Mouse (Mus musculus): ENCODE data around the gene Itpk1. TPM values are rescaled to one million over a fixed set of nuclear protein-coding genes. Genes with fewer than 3 reads are reported as not detected.
A peak's percentile ranks its signal among the peaks of the same experiment; 100 is the strongest.

The Itpk1 gene
- total and polyA plus RNA-seq, 2 experiments from 2014 or later = 47.5 to 47.6 TPM

DNA sequence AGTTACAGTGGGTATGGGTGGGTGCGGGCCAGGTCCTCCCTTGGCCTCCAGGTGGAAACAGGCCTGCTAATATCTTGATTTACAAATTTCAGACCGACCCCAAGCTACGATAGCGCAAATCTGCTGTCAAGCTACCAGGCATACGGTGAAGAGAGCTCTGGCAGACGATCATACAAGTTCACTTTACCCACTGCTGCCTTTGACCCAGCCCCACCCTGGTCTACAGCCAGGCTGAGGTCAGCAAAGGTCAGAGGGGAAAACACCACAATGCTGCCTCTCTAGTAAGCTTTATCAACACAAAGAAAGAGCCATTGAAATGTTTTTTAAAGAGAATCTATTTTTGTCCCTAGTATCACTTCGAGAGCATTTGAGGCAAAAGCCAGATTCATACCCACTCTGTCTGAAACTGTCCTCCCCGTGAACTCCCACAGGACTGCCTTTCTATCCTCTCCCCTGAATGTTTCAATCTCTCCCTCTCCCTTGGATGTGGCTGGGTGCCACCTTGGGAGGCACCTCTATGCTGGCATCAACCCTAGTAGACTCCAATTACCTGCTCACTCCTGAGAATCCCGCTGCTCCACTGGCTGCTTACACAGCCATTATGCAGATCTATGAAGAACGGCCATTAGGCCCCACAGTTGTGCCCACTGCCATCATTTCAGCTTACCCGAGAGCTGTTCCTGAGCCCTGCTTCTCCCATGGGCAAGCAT is 96.8 kb downstream of the Itpk1 start:
- H3K4me2 ChIP-seq (ENCODE audit: low read depth) = no peak overlapping the region
- H3K4me1 ChIP-seq (ENCODE audit: insufficient read depth) = 0 out of 2 replicates have a peak, but pooled peaks cover 6% of the 10 kb centered on the region
- H3K36me3 ChIP-seq (ENCODE audit: insufficient read depth) = peaks cover 12% of the 10 kb centered on the region; the same call in 1 of the 2 replicates
- TF ChIP-seq CTCF (IDR thresholded peaks at IDR 0.05; ENCODE audit: low read depth) = no peak
- 71% methylated on average over 11 of the region's 11 CpGs for whole genome bisulfite sequencing
- H3K9ac ChIP-seq = 0 out of 2 replicates have a peak overlapping the region, but pooled peaks have one; percentile 0
- no peaks in the 10 kb centered on the region for H3K9me3 ChIP-seq (ENCODE audit: low read length)
- ATAC-seq (no peak), DNase-seq (no peak)
- H3K27me3 ChIP-seq (ENCODE audit: insufficient read depth, low read length) = no peaks in the 10 kb centered on the region
- no peak overlapping the region for H3K4me3 ChIP-seq (ENCODE audit: low read depth, low read length)
- H3K27ac ChIP-seq (ENCODE audit: low read depth, low read length) = no peak overlapping the region

DNA sequence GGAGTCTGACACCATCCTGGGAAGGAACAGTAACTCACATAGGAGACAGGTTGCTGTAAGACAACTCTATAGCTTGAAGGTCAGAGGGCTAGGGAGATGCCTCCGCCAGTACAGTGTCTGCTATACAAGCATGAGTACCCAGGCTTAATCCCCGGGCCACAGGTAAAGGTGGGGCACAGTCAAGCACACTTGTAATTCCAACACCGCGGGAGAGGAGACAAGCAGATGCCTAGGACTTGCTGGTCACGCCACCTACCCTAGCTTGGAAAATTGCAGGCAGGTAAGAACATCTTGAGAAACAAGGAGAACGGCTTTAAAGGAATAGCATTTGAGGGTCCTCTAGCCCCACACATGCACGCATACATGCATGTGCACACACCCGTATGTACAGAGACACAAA is 97.7 kb downstream of the Itpk1 start:
- no peak for TF ChIP-seq CTCF (IDR thresholded peaks at IDR 0.05; ENCODE audit: low read depth)
- Histone ChIP-seq H3K4me2 (ENCODE audit: low read depth) (no peak overlapping the region), H3K36me3 (ENCODE audit: insufficient read depth) (peaks cover 12% of the 10 kb centered on the region; the same call in 1 of the 2 replicates), H3K27ac (ENCODE audit: low read depth, low read length) (no peak overlapping the region), H3K9ac (no peak overlapping the region), H3K27me3 (ENCODE audit: insufficient read depth, low read length) (no peaks in the 10 kb centered on the region), H3K4me3 (ENCODE audit: low read depth, low read length) (no peak overlapping the region), H3K9me3 (ENCODE audit: low read length) (no peaks in the 10 kb centered on the region), H3K4me1 (ENCODE audit: insufficient read depth) (peaks cover 10% of the 10 kb centered on the region)
- ATAC-seq (no peak), DNase-seq (no peak)
- 94% methylated on average over 8 of the region's 8 CpGs for WGBS

DNA sequence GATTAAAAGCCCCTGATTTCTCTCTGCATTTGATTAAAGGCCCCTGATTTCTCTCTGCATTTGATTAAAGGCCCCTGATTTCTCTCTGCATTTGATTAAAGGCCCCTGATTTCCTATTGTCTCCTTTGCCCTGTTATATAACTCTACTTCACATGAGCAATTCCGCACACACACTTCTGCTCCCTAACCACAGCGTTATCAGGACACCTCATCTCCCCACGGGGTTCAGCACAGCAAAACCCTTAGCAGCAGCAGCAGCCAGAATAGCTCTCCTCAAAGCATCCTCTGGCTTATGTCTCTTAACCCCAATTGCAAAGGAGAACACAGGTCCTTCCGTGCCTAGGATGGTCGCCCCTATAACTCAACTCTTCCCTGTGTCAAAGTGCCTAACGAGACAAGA is 99.1 kb downstream of the Itpk1 start:
- Histone ChIP-seq H3K9me3 (ENCODE audit: low read length) (no peaks in the 10 kb centered on the region), H3K4me1 (ENCODE audit: insufficient read depth) (peaks cover 18% of the 10 kb centered on the region), H3K4me3 (ENCODE audit: low read depth, low read length) (no peak overlapping the region), H3K27ac (ENCODE audit: low read depth, low read length) (no peak overlapping the region), H3K27me3 (ENCODE audit: insufficient read depth, low read length) (no peaks in the 10 kb centered on the region), H3K4me2 (ENCODE audit: low read depth) (no peak overlapping the region), H3K36me3 (ENCODE audit: insufficient read depth) (peaks cover 12% of the 10 kb centered on the region; the same call in 1 of the 2 replicates), H3K9ac (no peak overlapping the region)
- WGBS = 94% methylated on average over 6 of the region's 6 CpGs
- TF ChIP-seq CTCF (IDR thresholded peaks at IDR 0.05; ENCODE audit: low read depth) = no peak
- DNase-seq = no peak
- no peak for ATAC-seq

DNA sequence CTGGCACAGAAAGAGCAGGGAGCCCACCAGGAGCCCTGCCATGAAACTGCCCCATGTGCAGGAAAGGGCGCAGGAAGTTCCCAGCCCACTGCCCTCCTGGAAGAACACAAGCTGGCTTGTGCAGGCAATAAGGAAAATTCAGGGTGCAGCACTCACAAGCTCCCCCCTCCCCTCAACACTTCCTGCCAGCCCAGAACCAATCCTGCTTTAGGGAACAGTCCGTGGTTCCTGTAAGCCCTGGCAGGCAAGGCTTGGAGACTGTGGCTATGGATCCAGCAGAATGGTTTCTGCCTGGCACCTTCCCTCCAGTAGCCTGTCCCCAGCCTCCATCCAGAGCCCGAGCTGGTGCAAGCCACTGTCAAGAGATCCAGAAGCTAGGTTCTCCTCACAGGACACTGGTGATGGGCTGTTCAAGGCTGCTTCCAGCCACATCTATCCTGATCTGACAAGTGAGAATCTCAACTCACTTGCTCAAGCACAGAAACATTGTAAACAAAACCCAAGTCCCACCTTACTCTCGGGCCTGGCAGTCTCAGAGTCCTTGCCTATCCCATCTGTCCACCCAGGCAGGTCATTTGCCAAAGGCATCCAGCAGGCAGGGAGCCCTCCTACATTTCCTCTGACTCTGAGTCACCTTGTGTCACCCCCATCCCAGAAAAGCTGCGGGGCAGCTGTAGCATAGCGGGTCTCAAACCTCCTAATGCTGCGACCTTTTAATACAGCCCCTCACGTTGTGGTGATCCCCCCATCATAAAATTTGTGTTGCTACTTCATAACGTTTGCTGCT is 102.3 kb downstream of the Itpk1 start:
- peak overlapping the region; percentile 70 for H3K27ac ChIP-seq (ENCODE audit: low read depth, low read length)

DNA sequence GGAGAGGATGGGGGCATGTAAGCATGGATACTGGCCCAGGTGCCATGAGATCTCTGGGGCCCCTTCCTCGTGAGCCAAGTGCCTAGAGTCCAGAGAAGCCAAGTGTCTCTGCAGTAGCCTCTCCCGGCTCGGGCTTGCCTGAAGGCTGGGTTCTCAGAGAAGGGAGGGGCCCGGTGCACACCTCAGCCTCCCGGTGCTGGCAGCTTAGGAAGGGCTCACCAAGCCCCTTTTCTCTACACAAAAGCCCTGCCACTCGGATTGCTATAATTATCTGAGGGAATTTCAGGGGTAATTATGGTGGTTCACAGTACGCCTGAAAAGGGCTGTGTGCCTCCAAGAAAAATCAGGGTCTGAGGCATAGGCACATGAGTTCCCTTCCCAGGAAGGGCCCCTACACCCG is 102.9 kb downstream of the Itpk1 start:
- H3K36me3 ChIP-seq (ENCODE audit: insufficient read depth) = peaks cover 12% of the 10 kb centered on the region; the same call in 1 of the 2 replicates
- H3K4me3 ChIP-seq (ENCODE audit: low read depth, low read length) = no peak overlapping the region
- peak; percentile 89 for ATAC-seq
- no peaks in the 10 kb centered on the region for H3K27me3 ChIP-seq (ENCODE audit: insufficient read depth, low read length)
- no peak overlapping the region for H3K4me2 ChIP-seq (ENCODE audit: low read depth)
- peak overlapping the region; percentile 70 for H3K27ac ChIP-seq (ENCODE audit: low read depth, low read length)
- H3K9me3 ChIP-seq (ENCODE audit: low read length) = no peaks in the 10 kb centered on the region
- DNase-seq = peak; percentile 18
- WGBS = 14% methylated on average over 8 of the region's 8 CpGs
- peak overlapping the region; percentile 18; the same call in 1 of the 2 replicates for H3K9ac ChIP-seq
- TF ChIP-seq CTCF (IDR thresholded peaks at IDR 0.05; ENCODE audit: low read depth) = no peak
- H3K4me1 ChIP-seq (ENCODE audit: insufficient read depth) = peaks cover 12% of the 10 kb centered on the region

More for the DNA sequence above, 102.3 kb downstream of the Itpk1 start:
- DNase-seq (peak; percentile 51), ATAC-seq (peak; percentile 79)
- Histone ChIP-seq H3K27me3 (ENCODE audit: insufficient read depth, low read length) (no peaks in the 10 kb centered on the region), H3K36me3 (ENCODE audit: insufficient read depth) (peaks cover 12% of the 10 kb centered on the region; the same call in 1 of the 2 replicates), H3K4me1 (ENCODE audit: insufficient read depth) (peaks cover 12% of the 10 kb centered on the region), H3K9me3 (ENCODE audit: low read length) (no peaks in the 10 kb centered on the region), H3K9ac (peak overlapping the region; percentile 18; the same call in 1 of the 2 replicates), H3K4me2 (ENCODE audit: low read depth) (no peak overlapping the region), H3K4me3 (ENCODE audit: low read depth, low read length) (no peak overlapping the region)
- no peak for TF ChIP-seq CTCF (IDR thresholded peaks at IDR 0.05; ENCODE audit: low read depth)
- 68% methylated on average over 9 of the region's 9 CpGs for WGBS

DNA sequence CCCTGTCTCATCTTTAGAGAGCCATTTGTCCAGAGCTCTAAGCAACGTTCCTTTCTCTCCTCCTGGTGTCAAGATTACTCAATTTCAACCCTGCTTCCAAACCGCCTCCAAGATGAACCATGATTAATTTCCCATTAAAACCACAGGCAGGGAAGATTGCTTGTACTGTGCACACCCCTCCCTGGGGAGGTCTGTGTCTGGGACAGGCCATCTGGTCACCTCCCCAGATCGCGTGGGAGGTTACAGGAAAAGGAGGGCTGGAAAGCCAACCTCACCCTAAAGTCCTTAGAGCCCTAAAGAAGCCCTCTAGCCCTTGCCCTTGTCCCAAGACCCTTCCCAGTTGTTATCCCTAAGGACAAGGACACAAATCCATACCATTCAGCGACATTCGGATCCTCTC is 104.4 kb downstream of the Itpk1 start:
- ATAC-seq = no peak
- Histone ChIP-seq H3K9me3 (ENCODE audit: low read length) (no peaks in the 10 kb centered on the region), H3K4me2 (ENCODE audit: low read depth) (no peak overlapping the region), H3K9ac (no peak overlapping the region), H3K27me3 (ENCODE audit: insufficient read depth, low read length) (no peaks in the 10 kb centered on the region), H3K4me1 (ENCODE audit: insufficient read depth) (peaks cover 12% of the 10 kb centered on the region), H3K36me3 (ENCODE audit: insufficient read depth) (peaks cover 12% of the 10 kb centered on the region; the same call in 1 of the 2 replicates), H3K4me3 (ENCODE audit: low read depth, low read length) (no peak overlapping the region), H3K27ac (ENCODE audit: low read depth, low read length) (no peak overlapping the region)
- TF ChIP-seq CTCF (IDR thresholded peaks at IDR 0.05; ENCODE audit: low read depth) = no peak
- WGBS = 84% methylated on average over 6 of the region's 6 CpGs
- DNase-seq = no peak

DNA sequence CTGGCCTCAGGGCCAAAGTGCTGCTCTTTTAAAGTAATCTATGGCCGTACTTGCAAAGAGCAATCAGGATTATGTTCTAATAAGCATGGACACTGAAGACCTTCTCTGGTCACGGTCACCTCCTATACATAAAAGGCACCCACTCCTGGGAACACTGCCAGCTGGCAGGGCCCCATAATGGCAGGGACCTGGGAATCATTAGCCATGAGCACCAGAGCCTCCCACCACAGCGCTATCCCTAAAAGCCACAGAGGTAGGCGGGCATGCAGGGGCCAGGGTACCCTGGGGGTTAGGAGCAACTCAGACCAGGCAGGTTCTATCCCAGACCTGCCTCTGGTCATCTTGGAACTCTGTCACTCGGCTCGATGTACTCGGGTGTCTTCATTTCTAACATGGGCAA is 104.9 kb downstream of the Itpk1 start:
- TF ChIP-seq CTCF (IDR thresholded peaks at IDR 0.05; ENCODE audit: low read depth) = no peak
- H3K27me3 ChIP-seq (ENCODE audit: insufficient read depth, low read length) = no peaks in the 10 kb centered on the region
- WGBS = 68% methylated on average over 7 of the region's 7 CpGs
- DNase-seq = no peak
- 0 out of 2 replicates have a peak, but pooled peaks cover 9% of the 10 kb centered on the region for H3K36me3 ChIP-seq (ENCODE audit: insufficient read depth)
- no peak overlapping the region for H3K4me3 ChIP-seq (ENCODE audit: low read depth, low read length)
- no peak for ATAC-seq
- H3K4me2 ChIP-seq (ENCODE audit: low read depth) = no peak overlapping the region
- no peak overlapping the region for H3K27ac ChIP-seq (ENCODE audit: low read depth, low read length)
- no peaks in the 10 kb centered on the region for H3K9me3 ChIP-seq (ENCODE audit: low read length)
- no peak overlapping the region for H3K9ac ChIP-seq
- peaks cover 12% of the 10 kb centered on the region for H3K4me1 ChIP-seq (ENCODE audit: insufficient read depth)
